Mouse (Mus musculus): Measurements from ENCODE around the gene Hps5.
"Not testable (repeated sequence)": the region's sequence is repeated elsewhere in the genome, so short reads cannot be mapped to it uniquely, and the experiment has no call there.

Hps5 gene

GRCm38 (mm10) chr7:46795287-46796205 lies at the start of gene Hps5, which contains the start of gene Gtf2h1:
Gene Hps5 (minus strand): TSS chr7:46796064.
Gene Gtf2h1 (plus strand): TSS chr7:46796103.
- peak; percentile 93 to 96 for DNase-seq (ENCODE audit: low spot score in 2 of 2)

- DNase-seq (ENCODE audit: low spot score in 2 of 2), result peak; percentile 84 to 89
Observed at GRCm38 (mm10) chr7:46845211-46845977, 49.5 kb upstream of the Hps5 start.

GRCm38 (mm10) chr7:46843576-46843975 lies 47.7 kb upstream of the Hps5 start:
- DNase-seq (ENCODE audit: low spot score in 2 of 2), result no peak

DNA sequence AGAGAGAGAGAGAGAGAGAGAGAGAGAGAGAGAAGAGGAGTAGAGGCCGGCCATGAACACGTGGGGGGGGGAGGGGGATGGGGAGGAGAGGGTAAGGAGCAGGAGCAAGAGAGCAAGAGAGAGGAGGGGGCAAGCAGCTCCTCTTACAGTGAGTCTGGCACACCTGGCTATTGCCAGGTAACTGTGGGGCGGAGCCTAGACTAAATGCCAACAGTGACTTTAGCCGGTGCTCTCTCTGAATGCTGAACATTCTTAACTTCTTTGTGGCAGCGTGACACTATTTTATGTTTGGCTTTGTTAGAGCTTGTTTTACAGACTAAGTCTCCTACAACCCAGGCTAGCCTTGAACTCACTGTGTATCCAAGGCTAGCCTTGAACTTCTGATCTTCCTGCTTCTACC lies 46.4 kb upstream of the Hps5 start:
- DNase-seq (ENCODE audit: low spot score in 2 of 2), result no peak

- no peak for DNase-seq (ENCODE audit: low spot score in 2 of 2)
Observed at GRCm38 (mm10) chr7:46840787-46841525, 45.1 kb upstream of the Hps5 start, which contains the start of gene Ldha. Gene Ldha (plus strand): TSS chr7:46841475.

GRCm38 (mm10) chr7:46840326-46840725 lies 44.5 kb upstream of the Hps5 start:
- no peak for DNase-seq (ENCODE audit: low spot score in 2 of 2)

- DNase-seq (ENCODE audit: low spot score in 2 of 2), result no peak
Observed at GRCm38 (mm10) chr7:46839861-46840260, 44.0 kb upstream of the Hps5 start.

GRCm38 (mm10) chr7:46839446-46839845 lies 43.6 kb upstream of the Hps5 start:
- DNase-seq (ENCODE audit: low spot score in 2 of 2), result no peak

DNA sequence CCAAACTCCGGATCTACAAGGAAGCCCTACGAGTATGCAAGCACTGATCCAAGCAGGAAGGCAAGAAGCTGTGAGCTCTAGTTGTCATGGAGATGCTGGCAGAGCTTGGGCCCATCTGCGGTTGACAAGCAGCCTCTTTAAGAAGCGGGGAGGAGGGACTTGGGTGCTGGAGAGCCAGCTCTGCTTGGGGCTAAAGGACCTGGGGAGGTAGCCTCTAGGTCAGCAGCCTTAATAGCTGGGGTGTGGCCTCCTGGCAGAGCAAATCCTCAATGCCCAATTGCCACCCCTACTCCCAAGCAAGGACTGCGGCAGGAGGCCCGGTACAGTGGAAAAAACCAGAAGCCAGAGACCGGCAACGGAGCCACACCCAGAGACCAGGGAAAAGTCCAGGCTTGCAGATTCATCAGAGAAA lies 43.0 kb upstream of the Hps5 start:
- DNase-seq (ENCODE audit: low spot score in 2 of 2), result peak; percentile 71 to 80

GRCm38 (mm10) chr7:46838104-46838671 lies 42.3 kb upstream of the Hps5 start:
- DNase-seq (ENCODE audit: low spot score in 2 of 2), result no peak

DNA sequence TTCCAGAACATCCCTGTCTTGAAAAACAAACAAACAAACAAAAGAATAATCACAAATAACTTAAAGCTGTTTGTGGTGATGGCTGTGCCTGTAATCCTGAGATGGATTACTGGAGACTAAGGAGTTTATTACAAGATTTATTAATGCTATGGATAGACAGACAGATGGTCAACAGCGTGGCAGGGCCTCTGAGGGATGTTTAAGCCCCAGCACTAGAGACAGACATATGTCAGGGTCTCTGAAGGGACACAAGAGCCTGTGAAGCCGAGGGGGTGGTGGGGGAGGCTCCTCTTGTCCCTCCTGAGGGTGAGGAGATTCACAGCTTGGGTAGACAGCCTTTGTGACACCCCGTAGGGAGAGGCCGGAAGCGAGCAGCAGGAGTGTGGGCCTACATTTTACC lies 41.2 kb upstream of the Hps5 start:
- DNase-seq (ENCODE audit: low spot score in 2 of 2), result no peak

DNA sequence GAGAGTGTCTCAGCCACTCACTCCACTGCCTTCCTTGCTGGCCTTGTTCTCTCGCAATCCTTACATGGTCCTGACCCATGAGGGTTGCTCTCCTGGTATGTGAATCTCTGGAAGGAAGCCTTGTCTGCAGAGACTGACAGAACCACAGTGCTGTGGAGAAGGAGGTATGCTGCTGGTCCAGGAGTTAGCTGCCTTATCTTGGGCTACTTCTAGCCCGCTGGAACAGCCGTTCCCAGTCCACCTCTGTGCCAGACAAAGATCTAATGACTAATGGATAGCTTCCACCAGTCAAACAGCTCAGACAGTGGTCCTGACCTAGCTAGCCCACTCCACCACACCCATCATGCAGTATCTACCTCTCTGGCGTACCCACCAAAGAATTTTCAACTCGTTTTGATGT lies 40.5 kb upstream of the Hps5 start:
- no peak for DNase-seq (ENCODE audit: low spot score in 2 of 2)

GRCm38 (mm10) chr7:46834994-46835610 lies 39.2 kb upstream of the Hps5 start:
- DNase-seq (ENCODE audit: low spot score in 2 of 2), result no peak

DNA sequence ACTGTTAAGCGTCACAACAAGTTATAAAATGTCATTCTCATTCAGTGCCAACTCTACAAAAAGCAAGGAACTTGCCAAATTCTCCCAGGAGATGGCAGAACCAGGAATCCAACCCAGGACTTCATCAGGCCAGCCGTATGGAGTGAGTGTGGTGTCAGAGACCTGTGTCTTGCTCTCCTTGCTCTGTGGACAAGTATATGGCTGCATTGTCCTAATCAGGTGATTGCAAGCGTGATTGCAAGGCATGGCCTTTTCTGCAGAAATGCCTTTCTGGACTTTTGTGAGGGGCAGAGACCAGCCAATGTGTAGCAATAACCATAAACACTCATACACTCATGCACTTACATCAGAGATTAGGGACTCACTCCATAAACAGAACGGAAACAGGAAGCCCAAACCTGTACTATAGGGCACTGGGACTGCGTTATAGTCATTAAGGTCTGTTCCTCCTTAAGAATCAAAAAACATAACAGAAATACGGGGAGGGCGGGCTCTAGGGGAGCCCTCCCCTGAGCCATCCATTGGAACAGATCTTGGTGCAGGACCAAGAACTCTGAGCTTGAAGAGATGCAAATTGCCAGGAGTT lies 37.9 kb upstream of the Hps5 start:
- no peak for DNase-seq (ENCODE audit: low spot score in 2 of 2)

GRCm38 (mm10) chr7:46833266-46833665 lies 37.4 kb upstream of the Hps5 start:
- no peak for DNase-seq (ENCODE audit: low spot score in 2 of 2)

- DNase-seq (ENCODE audit: low spot score in 2 of 2), result not testable (repeated sequence)
Observed at GRCm38 (mm10) chr7:46832112-46832810, 36.4 kb upstream of the Hps5 start.

DNA sequence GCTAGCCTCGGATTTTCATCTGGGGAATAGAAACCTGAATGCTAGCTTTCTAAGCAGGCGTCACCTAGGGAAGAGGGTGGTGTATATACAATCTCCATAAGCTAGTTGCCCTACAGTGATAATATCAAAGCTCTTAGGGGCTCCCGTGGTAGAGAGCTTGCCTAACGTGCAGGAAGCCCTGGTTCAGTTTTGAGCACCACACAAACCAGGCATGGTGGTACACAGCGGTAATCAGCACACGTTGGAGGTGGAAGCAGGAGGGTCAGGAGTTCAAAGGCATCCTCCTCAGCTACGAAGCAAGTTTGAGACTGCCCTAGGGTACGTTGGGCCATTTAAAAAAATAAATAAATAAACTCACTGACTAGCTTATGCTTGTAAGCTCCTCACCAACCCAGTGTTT lies 35.8 kb upstream of the Hps5 start:
- no peak for DNase-seq (ENCODE audit: low spot score in 2 of 2)

- no peak for DNase-seq (ENCODE audit: low spot score in 2 of 2)
Observed at GRCm38 (mm10) chr7:46830799-46831590, 35.1 kb upstream of the Hps5 start.

- DNase-seq (ENCODE audit: low spot score in 2 of 2), result no peak
Observed at GRCm38 (mm10) chr7:46829911-46830310, 34.0 kb upstream of the Hps5 start.
